In the genomic region with DNA sequence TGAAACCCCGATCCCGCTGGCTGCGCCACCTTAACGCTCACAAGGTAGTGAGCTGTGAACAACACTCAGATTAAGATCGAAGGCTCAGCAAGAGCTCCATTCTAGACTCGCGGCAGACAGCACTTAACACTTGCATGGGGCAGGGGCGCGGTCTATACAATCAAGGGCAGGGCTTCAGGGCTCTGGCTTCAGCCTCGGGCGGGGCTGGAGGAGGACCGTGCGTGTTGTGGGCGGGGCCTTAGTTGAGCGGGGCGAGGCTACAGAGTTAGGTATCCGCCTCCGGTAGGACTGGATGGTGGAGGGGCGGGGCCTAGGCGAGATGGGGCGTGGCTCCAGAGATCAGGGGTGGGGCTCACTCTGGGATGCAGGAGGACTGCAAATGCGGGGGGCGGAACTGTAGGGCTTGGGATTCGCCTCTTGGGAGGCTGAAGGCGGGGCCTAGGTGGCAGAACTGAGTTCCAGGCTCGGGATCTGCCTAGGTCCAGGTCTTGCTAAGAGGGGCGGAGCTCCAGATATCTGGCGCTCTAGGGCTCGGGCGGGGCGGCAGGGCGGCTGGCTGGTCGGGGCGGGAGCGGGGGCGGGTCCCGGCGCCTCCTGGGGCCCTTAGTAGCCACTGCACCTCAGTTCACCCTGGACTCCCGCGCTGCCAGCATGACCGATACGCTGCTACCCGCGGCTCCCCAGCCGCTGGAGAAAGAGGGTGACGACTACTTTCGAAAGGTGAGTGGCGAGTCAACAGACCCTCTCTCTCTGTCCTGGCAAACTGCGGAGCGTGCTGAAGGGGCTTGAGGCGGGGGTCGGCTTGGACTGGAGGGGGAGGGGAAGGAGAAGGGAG, we compare ENCODE assay signal across 8 mouse cellular contexts. TPM values are rescaled to one million over a fixed set of nuclear protein-coding genes. Genes with fewer than 3 reads are reported as not detected.
A peak's percentile ranks its signal among the peaks of the same experiment; 100 is the strongest.
DNase-seq lines count a peak whose midpoint lies in the region; ATAC-seq and TF ChIP-seq lines count a peak whose summit lies in the region.

A gene (plus strand): TSS at position 479 of the 835 bp plus-strand sequence.

- peak within 1 kb of the TSS; percentile 59 for H3K9ac ChIP-seq in forebrain, embryonic 12.5 days
- peak within 1 kb of the TSS; percentile 52 for H3K9ac ChIP-seq in heart, postnatal 0 days (replicated peaks; ENCODE audit: low read depth, low read length)
- H3K9ac ChIP-seq in liver, embryonic 16.5 days (ENCODE audit: low read depth, low read length), result peak within 1 kb of the TSS; percentile 63
- peak within 1 kb of the TSS; percentile 75 for H3K9ac ChIP-seq in neural tube, embryonic 13.5 days

- H3K4me3 ChIP-seq in E14TG2a.4 (replicated peaks; ENCODE audit: low read length), result peak within 1 kb of the TSS; percentile 89
- H3K4me3 ChIP-seq in forebrain, embryonic 12.5 days (replicated peaks), result peak within 1 kb of the TSS; percentile 58
- H3K4me3 ChIP-seq in heart, postnatal 0 days (ENCODE audit: low read depth, low read length), result peak within 1 kb of the TSS; percentile 54
- H3K4me3 ChIP-seq in liver, embryonic 16.5 days (ENCODE audit: low read depth, low read length), result peak within 1 kb of the TSS; percentile 67
- H3K4me3 ChIP-seq in neural tube, embryonic 13.5 days, result peak within 1 kb of the TSS; percentile 64
- peak within 1 kb of the TSS; percentile 93 for H3K4me3 ChIP-seq in testis, adult 2 months (ENCODE audit: control insufficient read depth, low read depth, low read length)

- TF ChIP-seq EP300 in heart, postnatal 0 days (IDR thresholded peaks at IDR 0.05; ENCODE audit: low read depth), result no peak

- H3K27ac ChIP-seq in forebrain, embryonic 12.5 days, result 0 out of 2 replicates have a peak within 1 kb of the TSS, but pooled peaks have one; percentile 15
- peak within 1 kb of the TSS; percentile 48; the same call in 1 of the 2 replicates for H3K27ac ChIP-seq in heart, postnatal 0 days (ENCODE audit: low read depth)
- H3K27ac ChIP-seq in liver, embryonic 16.5 days (ENCODE audit: low read length), result peak within 1 kb of the TSS; percentile 50
- H3K27ac ChIP-seq in neural tube, embryonic 13.5 days (replicated peaks), result peak within 1 kb of the TSS; percentile 59
- H3K27ac ChIP-seq in testis, adult 2 months (ENCODE audit: control insufficient read depth, insufficient read depth, low read depth, low read length), result peak within 1 kb of the TSS; percentile 48

- H3K4me1 ChIP-seq in E14TG2a.4 (replicated peaks; ENCODE audit: low read depth, low read length), result peaks cover 55% of the 10 kb centered on the region
- peaks cover 18% of the 10 kb centered on the region for H3K4me1 ChIP-seq in forebrain, embryonic 12.5 days
- H3K4me1 ChIP-seq in heart, postnatal 0 days (ENCODE audit: control insufficient read depth, insufficient read depth), result no peaks in the 10 kb centered on the region
- H3K4me1 ChIP-seq in liver, embryonic 16.5 days (ENCODE audit: control insufficient read depth, low read depth, low read length), result peaks cover 16% of the 10 kb centered on the region
- peaks cover 21% of the 10 kb centered on the region for H3K4me1 ChIP-seq in neural tube, embryonic 13.5 days (replicated peaks)
- H3K4me1 ChIP-seq in testis, adult 2 months (ENCODE audit: control insufficient read depth, insufficient read depth, low read length), result peaks cover 15% of the 10 kb centered on the region

- no peaks in the 10 kb centered on the region for H3K36me3 ChIP-seq in E14TG2a.4 (ENCODE audit: insufficient read depth, low read length)
- no peaks in the 10 kb centered on the region for H3K36me3 ChIP-seq in forebrain, embryonic 12.5 days (replicated peaks)
- no peaks in the 10 kb centered on the region for H3K36me3 ChIP-seq in heart, postnatal 0 days (replicated peaks; ENCODE audit: control insufficient read depth, insufficient read depth, low read length)
- H3K36me3 ChIP-seq in liver, embryonic 16.5 days (ENCODE audit: control insufficient read depth, insufficient read depth), result no peaks in the 10 kb centered on the region
- no peaks in the 10 kb centered on the region for H3K36me3 ChIP-seq in neural tube, embryonic 13.5 days
- no peaks in the 10 kb centered on the region for H3K36me3 ChIP-seq in testis, adult 2 months (ENCODE audit: control insufficient read depth, insufficient read depth, low read length)

- H3K27me3 ChIP-seq in E14TG2a.4 (ENCODE audit: insufficient read depth, low read length), result peaks cover 49% of the 10 kb centered on the region
- H3K27me3 ChIP-seq in forebrain, embryonic 12.5 days, result peaks cover 45% of the 10 kb centered on the region
- 0 out of 2 replicates have a peak, but pooled peaks cover 3% of the 10 kb centered on the region for H3K27me3 ChIP-seq in heart, postnatal 0 days (ENCODE audit: control insufficient read depth, insufficient read depth, low read length)
- peaks cover 43% of the 10 kb centered on the region for H3K27me3 ChIP-seq in liver, embryonic 16.5 days (ENCODE audit: control insufficient read depth, insufficient read depth, low read depth, low read length)
- H3K27me3 ChIP-seq in neural tube, embryonic 13.5 days, result peaks cover 36% of the 10 kb centered on the region
- H3K27me3 ChIP-seq in testis, adult 2 months (ENCODE audit: control insufficient read depth, insufficient read depth, low read length), result no peaks in the 10 kb centered on the region; the same call in 1 of the 2 replicates

- TF ChIP-seq CTCF in E14TG2a.4 (conservative IDR thresholded peaks at IDR 0.05; ENCODE audit: low read length), result no peak
- TF ChIP-seq CTCF in heart, postnatal 0 days (IDR thresholded peaks at IDR 0.05; ENCODE audit: low read depth), result peak; percentile 21; the same call in 1 of the 2 replicates
- TF ChIP-seq CTCF in testis, adult 2 months (IDR thresholded peaks at IDR 0.05; ENCODE audit: control insufficient read depth, insufficient read depth, insufficient replicate concordance, low read depth, low read length), result no peak

- TF ChIP-seq POLR2A in testis, adult 2 months (IDR thresholded peaks at IDR 0.05; ENCODE audit: control insufficient read depth, low read depth, low read length), result peak; percentile 47; the same call in 1 of the 2 replicates

- ATAC-seq in forebrain, embryonic 12.5 days (ENCODE audit: low FRiP score), result peak; percentile 97
- peak; percentile 98 for ATAC-seq in heart, postnatal 0 days (ENCODE audit: insufficient read depth, low read depth)
- ATAC-seq in liver, embryonic 16.5 days (ENCODE audit: low read depth), result peak; percentile 94
- ATAC-seq in neural tube, embryonic 13.5 days (ENCODE audit: low read depth), result peak; percentile 97

- peak; percentile 97 for DNase-seq in c-Kit-positive CD71-positive TER-119-positive erythroid progenitor cells, embryonic 14.5 days (ENCODE audit: low spot score)
- DNase-seq in heart, postnatal 0 days (ENCODE audit: low spot score), result peak; percentile 96
- peak; percentile 100 for DNase-seq in kidney, postnatal 4 days

- H3K9me3 ChIP-seq in E14TG2a.4 (ENCODE audit: low read length), result no peaks in the 10 kb centered on the region
- H3K9me3 ChIP-seq in forebrain, embryonic 12.5 days, result no peaks in the 10 kb centered on the region
- H3K9me3 ChIP-seq in heart, postnatal 0 days (replicated peaks; ENCODE audit: control insufficient read depth, low read length), result no peaks in the 10 kb centered on the region
- no peaks in the 10 kb centered on the region for H3K9me3 ChIP-seq in liver, embryonic 16.5 days (replicated peaks; ENCODE audit: control insufficient read depth, low read length)
- H3K9me3 ChIP-seq in neural tube, embryonic 13.5 days, result no peaks in the 10 kb centered on the region

- under 1% methylated on average over 52 of the region's 52 CpGs for WGBS in forebrain, embryonic 12.5 days
- WGBS in heart, postnatal 0 days, result under 1% methylated on average over 51 of the region's 52 CpGs
- under 1% methylated on average over 50 of the region's 52 CpGs for WGBS in liver, embryonic 16.5 days (ENCODE audit: insufficient replicate concordance)
- under 1% methylated on average over 51 of the region's 52 CpGs for WGBS in neural tube, embryonic 13.5 days

- H3K4me2 ChIP-seq in forebrain, embryonic 12.5 days, result peak within 1 kb of the TSS; percentile 99
- peak within 1 kb of the TSS; percentile 85 for H3K4me2 ChIP-seq in heart, postnatal 0 days (ENCODE audit: low read depth, low read length)
- peak within 1 kb of the TSS; percentile 95 for H3K4me2 ChIP-seq in liver, embryonic 16.5 days (ENCODE audit: low read depth, low read length)
- peak within 1 kb of the TSS; percentile 99 for H3K4me2 ChIP-seq in neural tube, embryonic 13.5 days

RNA-seq across cellular contexts. Expression of the gene that starts here (rescaled TPM):
- 1.9 and 2.2 TPM in 2 replicates for polyA plus RNA-seq in forebrain, embryonic 12.5 days (2016; fragmentation: Nextera tagmentation; extraction: Ambion mirVana)
- total RNA-seq in heart, postnatal 0 days (2014; rRNA removed; ENCODE audit: low replicate concordance), result 4.8 and 6.1 TPM in 2 replicates
- polyA plus RNA-seq in heart, postnatal 0 days (2015; fragmentation: Nextera tagmentation; extraction: Ambion mirVana), result 4.0 and 4.3 TPM in 2 replicates
- polyA plus RNA-seq in liver, embryonic 16.5 days (2015; fragmentation: Nextera tagmentation; extraction: Ambion mirVana), result 5.6 and 7.1 TPM in 2 replicates
- 4.6 and 5.0 TPM in 2 replicates for polyA plus RNA-seq in neural tube, embryonic 13.5 days (2015; fragmentation: Nextera tagmentation; extraction: Ambion mirVana)
- 4.3 and 5.2 TPM in 2 replicates for polyA plus RNA-seq in testis, adult 2 months (2012; rRNA removed)

Comparison
In these comparisons a context has a peak if more than half of its experiments do, and no peak if none do; other contexts are left out.
1. Peak in every context shown above with its lines: DNase-seq, ATAC-seq, H3K4me3 ChIP-seq and H3K27ac ChIP-seq.